Mouse (Mus musculus): ENCODE data around the gene Olfr531. TPM values are rescaled to one million over a fixed set of nuclear protein-coding genes. Genes with fewer than 3 reads are reported as not detected.

Olfr531 gene
- polyA plus RNA-seq (2016; fragmentation: Nextera tagmentation; extraction: Ambion mirVana): not detected in 2 replicates

DNA sequence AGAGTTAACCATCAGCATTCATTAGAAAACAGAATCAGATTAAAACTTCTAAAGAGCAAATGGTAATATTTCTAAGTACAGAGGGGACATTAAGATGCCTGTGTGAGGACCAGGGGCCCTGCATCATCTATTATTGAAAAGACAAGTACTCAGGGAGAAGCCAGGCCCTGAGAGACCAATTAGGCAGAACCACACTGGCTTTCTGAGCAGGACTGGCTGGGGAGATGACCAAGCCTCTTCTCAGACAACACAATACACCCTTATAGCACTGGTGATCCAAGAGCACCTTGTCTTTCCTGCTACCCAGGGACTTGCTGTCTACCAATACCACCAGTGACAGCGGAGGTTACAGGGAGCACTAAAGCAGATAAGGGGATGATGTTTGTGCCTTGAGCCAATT is at the start of gene Olfr531:
Gene Olfr531, minus strand, starts transcription at position 101 of the 400 bp plus-strand sequence.
- Histone ChIP-seq H3K9ac (no peak within 1 kb of the TSS), H3K9me3 (no peaks in the 10 kb centered on the region), H3K36me3 (replicated peaks) (no peaks in the 10 kb centered on the region), H3K4me1 (no peaks in the 10 kb centered on the region), H3K27me3 (no peaks in the 10 kb centered on the region), H3K27ac (no peak within 1 kb of the TSS), H3K4me3 (replicated peaks) (no peak within 1 kb of the TSS), H3K4me2 (no peak within 1 kb of the TSS)
- no peak for ATAC-seq (ENCODE audit: low FRiP score)
- 84% methylated on average over 1 of the region's 1 CpGs for WGBS

DNA sequence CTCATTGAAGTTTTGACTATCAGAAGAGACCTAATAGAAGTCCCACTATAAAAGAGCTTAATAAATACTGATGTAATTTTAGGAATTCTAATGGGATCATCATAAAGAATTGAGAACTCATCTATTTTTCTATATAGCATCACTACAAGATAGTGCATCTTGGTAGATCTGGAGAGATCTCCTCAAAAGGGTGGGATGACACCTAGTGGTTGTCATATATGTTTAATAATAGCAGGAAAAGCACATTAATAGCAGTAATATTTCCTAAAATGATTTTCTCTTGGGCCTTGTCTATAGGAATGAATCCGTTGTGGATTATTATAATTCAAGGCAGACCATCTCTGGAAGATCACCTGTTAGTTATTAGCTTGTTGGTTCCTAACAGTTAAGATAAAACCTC is 40.4 kb upstream of the Olfr531 start:
- H3K9ac ChIP-seq: no peak overlapping the region
- H3K4me1 ChIP-seq: no peaks in the 10 kb centered on the region
- H3K36me3 ChIP-seq (replicated peaks): no peaks in the 10 kb centered on the region
- H3K9me3 ChIP-seq: no peaks in the 10 kb centered on the region
- ATAC-seq (ENCODE audit: low FRiP score): no peak
- no peaks in the 10 kb centered on the region for H3K27me3 ChIP-seq
- no peak overlapping the region for H3K27ac ChIP-seq
- WGBS: 83% methylated on average over 1 of the region's 1 CpGs
- no peak overlapping the region for H3K4me2 ChIP-seq
- H3K4me3 ChIP-seq (replicated peaks): no peak overlapping the region

DNA sequence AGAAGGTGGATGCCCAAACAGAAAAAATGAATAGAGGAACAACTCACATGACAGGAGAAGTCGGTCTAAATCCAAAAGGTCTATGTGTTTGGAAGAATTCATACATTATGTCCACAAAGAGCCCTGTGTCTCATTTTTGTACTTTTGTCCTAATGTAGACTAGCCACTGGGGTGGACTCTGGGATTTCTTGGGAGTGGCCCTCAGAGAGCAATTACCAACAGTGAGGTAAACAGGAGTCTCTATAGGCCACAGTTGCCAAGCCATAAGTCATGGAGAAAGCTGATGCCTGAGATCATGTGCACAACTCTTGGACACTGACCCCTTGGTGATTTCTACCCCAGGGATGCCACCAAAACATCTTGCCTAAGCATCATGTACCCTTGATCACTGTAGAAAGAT is 18.8 kb upstream of the Olfr531 start, which contains the start of gene Olfr532:
Gene Olfr532, minus strand, starts transcription at position 101 of the 400 bp plus-strand sequence.
- Histone ChIP-seq H3K9ac (no peak within 1 kb of the TSS), H3K4me2 (no peak within 1 kb of the TSS), H3K4me3 (replicated peaks) (no peak within 1 kb of the TSS), H3K9me3 (no peaks in the 10 kb centered on the region), H3K27me3 (no peaks in the 10 kb centered on the region), H3K36me3 (replicated peaks) (no peaks in the 10 kb centered on the region), H3K27ac (no peak within 1 kb of the TSS), H3K4me1 (no peaks in the 10 kb centered on the region)
- WGBS: 92% methylated on average over 1 of the region's 1 CpGs
- ATAC-seq (ENCODE audit: low FRiP score): no peak

- Histone ChIP-seq H3K36me3 (replicated peaks) (no peaks in the 10 kb centered on the region), H3K4me3 (replicated peaks) (no peak overlapping the region), H3K9me3 (no peaks in the 10 kb centered on the region), H3K9ac (no peak overlapping the region), H3K27me3 (no peaks in the 10 kb centered on the region), H3K4me1 (no peaks in the 10 kb centered on the region), H3K4me2 (no peak overlapping the region), H3K27ac (no peak overlapping the region)
- WGBS: 95% methylated on average over 2 of the region's 2 CpGs
- no peak for ATAC-seq (ENCODE audit: low FRiP score)
Observed at GRCm38 (mm10) chr7:140376911-140377310, 25.8 kb downstream of the Olfr531 start.

- no peaks in the 10 kb centered on the region for H3K36me3 ChIP-seq (replicated peaks)
- H3K27ac ChIP-seq: no peak within 1 kb of the TSS
- H3K27me3 ChIP-seq: no peaks in the 10 kb centered on the region
- H3K9ac ChIP-seq: no peak within 1 kb of the TSS
- H3K9me3 ChIP-seq: no peaks in the 10 kb centered on the region
- 67% methylated on average over 1 of the region's 1 CpGs for WGBS
- no peak within 1 kb of the TSS for H3K4me2 ChIP-seq
- no peak within 1 kb of the TSS for H3K4me3 ChIP-seq (replicated peaks)
- ATAC-seq (ENCODE audit: low FRiP score): no peak
- no peaks in the 10 kb centered on the region for H3K4me1 ChIP-seq
Observed at GRCm38 (mm10) chr7:140376231-140376630, 26.5 kb downstream of the Olfr531 start, which contains the start of gene Olfr530. Gene Olfr530, minus strand, starts transcription at chr7:140376331.

DNA sequence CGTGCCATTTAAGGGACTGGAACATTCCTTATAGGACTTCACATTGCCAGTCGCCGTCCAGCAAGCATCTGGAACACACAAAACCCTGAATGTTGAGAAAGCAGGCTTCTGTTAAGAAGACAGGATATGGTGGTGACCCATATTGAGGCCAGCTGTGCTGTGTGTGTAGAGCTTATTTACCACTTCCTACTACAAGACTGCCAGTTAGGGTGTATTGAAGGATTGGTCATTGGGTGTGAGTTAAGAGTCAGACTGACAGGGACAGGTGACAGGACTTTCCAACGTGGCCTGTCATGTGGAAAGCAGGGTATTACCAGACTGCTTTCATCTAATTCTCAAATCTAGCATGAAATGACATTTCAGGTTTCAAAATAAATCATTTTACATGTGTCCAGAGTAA is 28.4 kb downstream of the Olfr531 start:
- ATAC-seq (ENCODE audit: low FRiP score): no peak
- WGBS: 78% methylated on average over 4 of the region's 4 CpGs
- Histone ChIP-seq H3K4me2 (no peak overlapping the region), H3K4me1 (no peaks in the 10 kb centered on the region), H3K9ac (no peak overlapping the region), H3K36me3 (replicated peaks) (no peaks in the 10 kb centered on the region), H3K9me3 (no peaks in the 10 kb centered on the region), H3K27me3 (no peaks in the 10 kb centered on the region), H3K4me3 (replicated peaks) (no peak overlapping the region), H3K27ac (no peak overlapping the region)

GRCm38 (mm10) chr7:140361571-140361970 is 41.1 kb downstream of the Olfr531 start, which contains the start of gene Olfr60:
Gene Olfr60, minus strand, starts transcription at chr7:140361671.
- H3K27ac ChIP-seq: no peak within 1 kb of the TSS
- no peak within 1 kb of the TSS for H3K9ac ChIP-seq
- H3K4me1 ChIP-seq: no peaks in the 10 kb centered on the region
- no peak for ATAC-seq (ENCODE audit: low FRiP score)
- 0 out of 2 replicates have a peak, but pooled peaks cover 3% of the 10 kb centered on the region for H3K9me3 ChIP-seq
- no peaks in the 10 kb centered on the region for H3K27me3 ChIP-seq
- H3K36me3 ChIP-seq (replicated peaks): no peaks in the 10 kb centered on the region
- 70% methylated on average over 3 of the region's 3 CpGs for WGBS
- H3K4me2 ChIP-seq: no peak within 1 kb of the TSS
- H3K4me3 ChIP-seq (replicated peaks): no peak within 1 kb of the TSS

Other genes starting within 250 kb of the Olfr531 start
- 1.8 and 1.9 TPM in 2 replicates for gene Sprn, start 248.0 kb downstream of the Olfr531 start, polyA plus RNA-seq (2016; fragmentation: Nextera tagmentation; extraction: Ambion mirVana)
- not detected in 2 replicates for gene Olfr522, start 238.2 kb downstream of the Olfr531 start, polyA plus RNA-seq (2016; fragmentation: Nextera tagmentation; extraction: Ambion mirVana)
- gene Olfr523, start 229.7 kb downstream of the Olfr531 start, polyA plus RNA-seq (2016; fragmentation: Nextera tagmentation; extraction: Ambion mirVana): 0.05 TPM in 1 of 2 replicates, not detected in the other
- gene Olfr524, start 197.0 kb downstream of the Olfr531 start, polyA plus RNA-seq (2016; fragmentation: Nextera tagmentation; extraction: Ambion mirVana): not detected in 2 replicates
- gene Cd163l1, start 184.7 kb downstream of the Olfr531 start, polyA plus RNA-seq (2016; fragmentation: Nextera tagmentation; extraction: Ambion mirVana): 0.11 TPM in 1 of 2 replicates, not detected in the other
- gene 5830411N06Rik, start 155.6 kb downstream of the Olfr531 start, polyA plus RNA-seq (2016; fragmentation: Nextera tagmentation; extraction: Ambion mirVana): not detected in 2 replicates
- not detected in 2 replicates for gene Olfr525, start 82.1 kb downstream of the Olfr531 start, polyA plus RNA-seq (2016; fragmentation: Nextera tagmentation; extraction: Ambion mirVana)
- gene Olfr527, start 68.9 kb downstream of the Olfr531 start, polyA plus RNA-seq (2016; fragmentation: Nextera tagmentation; extraction: Ambion mirVana): not detected in 2 replicates
- not detected in 2 replicates for gene Olfr60, start 41.2 kb downstream of the Olfr531 start, polyA plus RNA-seq (2016; fragmentation: Nextera tagmentation; extraction: Ambion mirVana)
- gene Olfr530, start 26.6 kb downstream of the Olfr531 start, polyA plus RNA-seq (2016; fragmentation: Nextera tagmentation; extraction: Ambion mirVana): not detected in 2 replicates
- not detected in 2 replicates for gene Olfr532, start 18.7 kb upstream of the Olfr531 start, polyA plus RNA-seq (2016; fragmentation: Nextera tagmentation; extraction: Ambion mirVana)
- gene Olfr533, start 60.5 kb upstream of the Olfr531 start, polyA plus RNA-seq (2016; fragmentation: Nextera tagmentation; extraction: Ambion mirVana): not detected in 2 replicates
- not detected in 2 replicates for gene Olfr535, start 81.3 kb upstream of the Olfr531 start, polyA plus RNA-seq (2016; fragmentation: Nextera tagmentation; extraction: Ambion mirVana)
- not detected in 2 replicates for gene Olfr536, start 104.5 kb upstream of the Olfr531 start, polyA plus RNA-seq (2016; fragmentation: Nextera tagmentation; extraction: Ambion mirVana)
- not detected in 2 replicates for gene Olfr538, start 165.0 kb upstream of the Olfr531 start, polyA plus RNA-seq (2016; fragmentation: Nextera tagmentation; extraction: Ambion mirVana)
- not detected in 2 replicates for gene Olfr46, start 198.4 kb upstream of the Olfr531 start, polyA plus RNA-seq (2016; fragmentation: Nextera tagmentation; extraction: Ambion mirVana)
- not detected in 2 replicates for gene Olfr61, start 226.1 kb upstream of the Olfr531 start, polyA plus RNA-seq (2016; fragmentation: Nextera tagmentation; extraction: Ambion mirVana)
- gene Olfr53, start 243.5 kb upstream of the Olfr531 start, polyA plus RNA-seq (2016; fragmentation: Nextera tagmentation; extraction: Ambion mirVana): not detected in 2 replicates

Data from forebrain, embryonic 12.5 days (tissue).